Mouse (Mus musculus) erythroblast, embryonic 14.5 days (primary cell): ENCODE measurements around the gene Toporsl.

Experiments used
- GATA1 ChIP-seq: IDR thresholded peaks from 2 replicates; pipeline ENCODE4 v1.6.1; 2012; ENCODE audit warnings: low read length, inconsistent platforms, mixed read lengths
- TAL1 ChIP-seq: IDR thresholded peaks from 3 replicates; pipeline ENCODE4 v1.6.1; 2012; ENCODE audit warnings: low read length, inconsistent platforms, mixed read lengths

DNA sequence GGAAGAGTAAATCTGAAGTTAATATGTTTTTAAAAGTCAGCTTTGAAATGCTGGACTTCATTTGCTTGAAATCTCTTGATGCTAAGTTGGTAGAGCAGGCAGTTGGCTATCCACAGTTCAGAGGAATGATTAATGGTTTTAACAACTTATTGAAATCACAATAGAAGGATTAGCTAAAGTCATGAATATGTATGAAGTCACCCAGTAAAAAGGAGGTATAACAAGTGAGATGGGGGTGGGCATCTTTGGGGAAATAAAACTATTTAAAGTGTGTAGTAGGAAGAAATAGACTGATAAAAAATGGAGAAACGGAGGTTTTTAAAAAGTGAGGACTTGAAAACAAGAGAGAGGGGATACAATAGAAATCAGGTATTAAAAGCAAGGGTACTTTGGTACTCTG lies 38.0 kb upstream of the Toporsl start:
- TF ChIP-seq TAL1 (no peak), GATA1 (no peak)
